Mouse (Mus musculus) intestine, embryonic 14.5 days (tissue): ENCODE results near the gene Lrrc28. TPM values are rescaled to one million over a fixed set of nuclear protein-coding genes. Genes with fewer than 3 reads are reported as not detected.

ENCODE experiments used
- ATAC-seq: fragments of 200-750 bp; cut with Nextera tagmentation; replicated peaks from 2 replicates; pipeline ENCODE4 v1.8.0; 2017; ENCODE audit warnings: low read depth, moderate number of reproducible peaks, moderate TSS enrichment, moderate library complexity; ENCODE audit not compliant: low FRiP score, low TSS enrichment
- DNase-seq: peaks from one replicate; pipeline ENCODE4 v3.0.0-alpha.2; 2018; ENCODE audit warnings: low spot score
- H3K27ac ChIP-seq: fragments of 300-500 bp; sonication (generic); 2 replicates; pipeline ENCODE4 v1.5.1; 2014; ENCODE audit warnings: low read depth, mild to moderate bottlenecking, control low read depth
- H3K27me3 ChIP-seq: fragments of 300-500 bp; sonication (generic); replicated peaks from 2 replicates; pipeline ENCODE4 v1.6.1; 2014; ENCODE audit warnings: low read length, control low read depth; ENCODE audit not compliant: control insufficient read depth, insufficient read depth
- H3K36me3 ChIP-seq: fragments of 300-500 bp; sonication (generic); 2 replicates; pipeline ENCODE4 v1.6.1; 2014; ENCODE audit warnings: low read length, control low read depth; ENCODE audit not compliant: control insufficient read depth, insufficient read depth
- H3K4me1 ChIP-seq: fragments of 300-500 bp; sonication (generic); replicated peaks from 2 replicates; pipeline ENCODE4 v1.6.1; 2014; ENCODE audit warnings: low read length, control low read depth, mixed read lengths; ENCODE audit not compliant: control insufficient read depth, insufficient read depth
- H3K4me2 ChIP-seq: fragments of 300-500 bp; sonication (generic); 2 replicates; pipeline ENCODE4 v1.6.1; 2014; ENCODE audit warnings: low read length
- H3K4me3 ChIP-seq: fragments of 300-500 bp; sonication (generic); 2 replicates; pipeline ENCODE4 v1.5.1; 2014; ENCODE audit warnings: low read depth, low read length, control low read depth, mixed read lengths
- H3K9ac ChIP-seq: fragments of 300-500 bp; sonication (generic); 2 replicates; pipeline ENCODE4 v1.6.1; 2014; ENCODE audit warnings: mild to moderate bottlenecking, low read length
- H3K9me3 ChIP-seq: fragments of 300-500 bp; sonication (generic); 2 replicates; pipeline ENCODE4 v1.6.1; 2016; ENCODE audit warnings: low read length, control low read depth; ENCODE audit not compliant: control insufficient read depth
- WGBS: fragments of 180-500 bp; shearing (Covaris S2); extraction: QIAGEN DNeasy Blood & Tissue Kit; methylation state at CpG from one replicate; pipeline ENCODE4 v1.1.7; 2014; 5-methylcytosine and 5-hydroxymethylcytosine counted together
- polyA plus RNA-seq: library from polyadenylated mRNA; unstranded; fragments of >200 nt; fragmentation: Nextera tagmentation; extraction: Ambion mirVana; gene quantifications from 2 replicates; pipeline ENCODE4 v1.2.1, GENCODE M21; 2014

Lrrc28 gene
- polyA plus RNA-seq, 1 experiment from 2014 or later, result 12.4 TPM

- no peak overlapping the region for H3K4me2 ChIP-seq
- 68% methylated on average over 7 of the region's 7 CpGs for WGBS
- DNase-seq, result no peak
Observed at GRCm38 (mm10) chr7:67578783-67579482, 66.1 kb downstream of the Lrrc28 start.

GRCm38 (mm10) chr7:67578044-67578443 lies 67.0 kb downstream of the Lrrc28 start:
- no peak for ATAC-seq
- WGBS, result 83% methylated on average over 6 of the region's 6 CpGs
- no peak overlapping the region for H3K4me2 ChIP-seq

More at GRCm38 (mm10) chr7:67578783-67579482, 66.1 kb downstream of the Lrrc28 start:
- H3K27ac ChIP-seq, result no peak overlapping the region
- H3K4me1 ChIP-seq, result no peaks in the 10 kb centered on the region
- no peak overlapping the region for H3K9ac ChIP-seq
- no peak overlapping the region for H3K4me3 ChIP-seq
- no peak for ATAC-seq
- no peaks in the 10 kb centered on the region for H3K9me3 ChIP-seq
- no peaks in the 10 kb centered on the region for H3K36me3 ChIP-seq
- H3K27me3 ChIP-seq, result no peaks in the 10 kb centered on the region

GRCm38 (mm10) chr7:67566510-67567237 lies 78.4 kb downstream of the Lrrc28 start:
- no peaks in the 10 kb centered on the region for H3K4me1 ChIP-seq
- H3K4me3 ChIP-seq, result no peak overlapping the region
- no peak overlapping the region for H3K9ac ChIP-seq
- H3K4me2 ChIP-seq, result no peak overlapping the region
- no peak overlapping the region for H3K27ac ChIP-seq
- no peaks in the 10 kb centered on the region for H3K9me3 ChIP-seq
- H3K36me3 ChIP-seq, result no peaks in the 10 kb centered on the region
- ATAC-seq (no peak), DNase-seq (no peak)
- WGBS, result 66% methylated on average over 8 of the region's 8 CpGs
- no peaks in the 10 kb centered on the region for H3K27me3 ChIP-seq

More at GRCm38 (mm10) chr7:67578044-67578443, 67.0 kb downstream of the Lrrc28 start:
- Histone ChIP-seq H3K4me1 (no peaks in the 10 kb centered on the region), H3K27ac (no peak overlapping the region), H3K9ac (no peak overlapping the region), H3K36me3 (no peaks in the 10 kb centered on the region), H3K4me3 (no peak overlapping the region), H3K9me3 (no peaks in the 10 kb centered on the region), H3K27me3 (no peaks in the 10 kb centered on the region)
- DNase-seq, result no peak

GRCm38 (mm10) chr7:67565132-67565531 lies 79.9 kb downstream of the Lrrc28 start:
- ATAC-seq, result no peak
- no peak for DNase-seq
- 71% methylated on average over 1 of the region's 1 CpGs for WGBS
- no peak overlapping the region for H3K9ac ChIP-seq
- H3K27me3 ChIP-seq, result no peaks in the 10 kb centered on the region
- H3K4me3 ChIP-seq, result no peak overlapping the region
- H3K9me3 ChIP-seq, result no peaks in the 10 kb centered on the region
- no peaks in the 10 kb centered on the region for H3K36me3 ChIP-seq
- no peaks in the 10 kb centered on the region for H3K4me1 ChIP-seq
- no peak overlapping the region for H3K27ac ChIP-seq
- H3K4me2 ChIP-seq, result no peak overlapping the region

GRCm38 (mm10) chr7:67562176-67562575 lies 82.9 kb downstream of the Lrrc28 start:
- no peak overlapping the region for H3K4me3 ChIP-seq
- H3K27ac ChIP-seq, result no peak overlapping the region
- H3K27me3 ChIP-seq, result no peaks in the 10 kb centered on the region
- H3K4me1 ChIP-seq, result no peaks in the 10 kb centered on the region
- H3K9me3 ChIP-seq, result no peaks in the 10 kb centered on the region
- no peaks in the 10 kb centered on the region for H3K36me3 ChIP-seq
- whole genome bisulfite sequencing, result 62% methylated on average over 12 of the region's 12 CpGs
- no peak for ATAC-seq
- H3K4me2 ChIP-seq, result no peak overlapping the region
- DNase-seq, result no peak
- no peak overlapping the region for H3K9ac ChIP-seq

GRCm38 (mm10) chr7:67559486-67559885 lies 85.6 kb downstream of the Lrrc28 start:
- H3K36me3 ChIP-seq, result no peaks in the 10 kb centered on the region
- no peaks in the 10 kb centered on the region for H3K27me3 ChIP-seq
- 78% methylated on average over 7 of the region's 7 CpGs for WGBS
- H3K4me3 ChIP-seq, result no peak overlapping the region
- no peak overlapping the region for H3K27ac ChIP-seq
- DNase-seq, result no peak
- no peak overlapping the region for H3K9ac ChIP-seq
- no peak for ATAC-seq
- no peaks in the 10 kb centered on the region for H3K4me1 ChIP-seq
- H3K4me2 ChIP-seq, result no peak overlapping the region
- H3K9me3 ChIP-seq, result no peaks in the 10 kb centered on the region

- Histone ChIP-seq H3K4me2 (no peak overlapping the region), H3K27ac (no peak overlapping the region), H3K9ac (no peak overlapping the region), H3K4me1 (no peaks in the 10 kb centered on the region), H3K4me3 (no peak overlapping the region), H3K36me3 (no peaks in the 10 kb centered on the region), H3K27me3 (no peaks in the 10 kb centered on the region), H3K9me3 (no peaks in the 10 kb centered on the region)
- 81% methylated on average over 5 of the region's 5 CpGs for WGBS
- no peak for ATAC-seq
- no peak for DNase-seq
Observed at GRCm38 (mm10) chr7:67558230-67558629, 86.8 kb downstream of the Lrrc28 start.

- ATAC-seq, result no peak
- DNase-seq, result no peak
- 68% methylated on average over 2 of the region's 2 CpGs for WGBS
Observed at GRCm38 (mm10) chr7:67554863-67555262, 90.2 kb downstream of the Lrrc28 start.

More at GRCm38 (mm10) chr7:67554863-67555262, 90.2 kb downstream of the Lrrc28 start:
- Histone ChIP-seq H3K36me3 (no peaks in the 10 kb centered on the region), H3K4me3 (no peak overlapping the region), H3K27me3 (no peaks in the 10 kb centered on the region), H3K4me1 (no peaks in the 10 kb centered on the region), H3K9ac (no peak overlapping the region), H3K27ac (no peak overlapping the region), H3K4me2 (no peak overlapping the region), H3K9me3 (no peaks in the 10 kb centered on the region)
